ENCODE assay signal across 9 mouse cellular contexts in the genomic region with DNA sequence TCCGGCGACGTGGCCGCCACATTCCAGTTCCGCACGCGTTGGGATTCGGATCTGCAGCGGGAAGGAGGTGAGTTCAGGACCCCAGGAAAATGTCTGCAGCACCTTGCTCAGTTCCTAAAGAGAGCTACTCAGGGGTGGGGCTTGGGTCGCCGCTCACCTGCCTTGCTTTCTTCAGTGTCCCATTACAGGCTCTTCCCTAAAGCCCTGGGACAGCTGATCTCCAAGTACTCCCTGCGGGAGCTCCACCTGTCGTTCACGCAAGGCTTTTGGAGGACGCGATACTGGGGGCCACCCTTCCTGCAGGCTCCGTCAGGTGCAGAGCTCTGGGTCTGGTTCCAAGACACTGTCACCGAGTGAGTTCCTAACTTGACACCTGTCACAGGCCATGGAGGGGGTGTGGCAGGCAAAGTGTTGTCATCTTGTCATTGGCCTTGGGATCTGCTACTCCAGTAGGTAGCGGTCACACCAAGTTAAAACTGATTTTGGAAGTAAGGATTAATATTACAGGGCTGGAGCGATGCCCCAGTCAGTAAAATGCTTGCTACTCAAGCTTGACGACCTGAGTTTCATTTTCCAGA. TPM values are rescaled to one million over a fixed set of nuclear protein-coding genes. Genes with fewer than 3 reads are reported as not detected.
DNase-seq lines count a peak whose midpoint lies in the region; ATAC-seq and TF ChIP-seq lines count a peak whose summit lies in the region.
"Had no signal": no experiment of that assay in that cellular context is flagged by ENCODE, and none has a peak within 500 bp of the region (broad histone marks: within the 10 kb centered on the region; RNA-seq: fewer than 3 reads in every experiment).

No protein-coding gene starts in this region.

- H3K27me3 ChIP-seq in heart, adult 2 months (ENCODE audit: control insufficient read depth, insufficient read depth, low read length) = no peaks in the 10 kb centered on the region
- no peaks in the 10 kb centered on the region for H3K27me3 ChIP-seq in E14TG2a.4 (ENCODE audit: insufficient read depth, low read length)
- H3K27me3 ChIP-seq in erythroblast, embryonic 14.5 days (ENCODE audit: control insufficient read depth) = no peaks in the 10 kb centered on the region; the same call in 1 of the 2 replicates
- no peaks in the 10 kb centered on the region for H3K27me3 ChIP-seq in liver, embryonic 11.5 days (replicated peaks; ENCODE audit: control insufficient read depth, insufficient read depth, low read length)
- H3K27me3 ChIP-seq: Patski had no signal

- intact Hi-C loops in heart, adult 2 months (cut with DNase I) = loop anchor here (1.0 to 2.0 kb wide), 3 partner anchors 11 to 77 kb away; partner anchors contain the start of genes Dbndd2 and Gm20458

- peak overlapping the region; percentile 67 for H3K9ac ChIP-seq in heart, adult 2 months (ENCODE audit: low read depth, low read length)
- H3K9ac ChIP-seq in liver, embryonic 11.5 days (ENCODE audit: low read depth, low read length) = peak overlapping the region; percentile 70

- no peak for DNase-seq in heart, adult 2 months
- DNase-seq in heart, adult 8-10 months (ENCODE audit: low spot score) = no peak
- no peak for DNase-seq in liver, embryonic 11.5 days (ENCODE audit: low spot score)
- DNase-seq in thymus, postnatal 10 days (ENCODE audit: low spot score in 2 of 2) = peak; percentile 17 to 20
- no peak for DNase-seq in adrenal gland, adult (ENCODE audit: inconsistent age in 2 of 2, low spot score in 1 of 2)
- no peak for DNase-seq in right cerebral cortex, adult 18-20 months

- ATAC-seq in liver, embryonic 11.5 days (replicated peaks; ENCODE audit: low FRiP score) = peak; percentile 40

- H3K36me3 ChIP-seq in heart, adult 2 months (ENCODE audit: control insufficient read depth, insufficient read depth, low read length) = no peaks in the 10 kb centered on the region
- H3K36me3 ChIP-seq in E14TG2a.4 (ENCODE audit: insufficient read depth, low read length) = peaks cover 41% of the 10 kb centered on the region
- H3K36me3 ChIP-seq in erythroblast, embryonic 14.5 days (ENCODE audit: control insufficient read depth) = peaks cover 36% of the 10 kb centered on the region
- H3K36me3 ChIP-seq in liver, embryonic 11.5 days (ENCODE audit: control insufficient read depth, insufficient read depth, low read length) = peaks cover 19% of the 10 kb centered on the region

- peak overlapping the region; percentile 94 for H3K4me2 ChIP-seq in liver, embryonic 11.5 days

- peak overlapping the region; percentile 69 for H3K4me3 ChIP-seq in heart, adult 2 months
- peak overlapping the region; percentile 95 for H3K4me3 ChIP-seq in E14TG2a.4 (replicated peaks; ENCODE audit: low read length)
- H3K4me3 ChIP-seq in erythroblast, embryonic 14.5 days (replicated peaks) = peak overlapping the region; percentile 86
- H3K4me3 ChIP-seq in liver, embryonic 11.5 days (ENCODE audit: low read depth, low read length) = peak overlapping the region; percentile 82

- peaks cover 4% of the 10 kb centered on the region; the same call in 1 of the 2 replicates for H3K9me3 ChIP-seq in E14TG2a.4 (ENCODE audit: low read length)
- no peaks in the 10 kb centered on the region for H3K9me3 ChIP-seq in erythroblast, embryonic 14.5 days (ENCODE audit: control insufficient read depth, low read length)
- no peaks in the 10 kb centered on the region for H3K9me3 ChIP-seq in liver, embryonic 11.5 days (ENCODE audit: control insufficient read depth, low read length)

- no peak for TF ChIP-seq CTCF in heart, adult 2 months (IDR thresholded peaks at IDR 0.05)
- TF ChIP-seq CTCF in E14TG2a.4 (conservative IDR thresholded peaks at IDR 0.05; ENCODE audit: low read length) = no peak

- H3K4me1 ChIP-seq in heart, adult 2 months (ENCODE audit: control insufficient read depth, insufficient read depth, low read length) = peaks cover 2% of the 10 kb centered on the region
- peaks cover 33% of the 10 kb centered on the region for H3K4me1 ChIP-seq in E14TG2a.4 (replicated peaks; ENCODE audit: low read depth, low read length)
- peaks cover 24% of the 10 kb centered on the region for H3K4me1 ChIP-seq in erythroblast, embryonic 14.5 days (ENCODE audit: control insufficient read depth)
- peaks cover 11% of the 10 kb centered on the region for H3K4me1 ChIP-seq in liver, embryonic 11.5 days (replicated peaks; ENCODE audit: control insufficient read depth, insufficient read depth, low read length)

- no peaks in the 10 kb centered on the region for H3K79me2 ChIP-seq in heart, adult 2 months (replicated peaks; ENCODE audit: control insufficient read depth, insufficient read depth, low read length)

- TF ChIP-seq EP300 in heart, adult 2 months (IDR thresholded peaks at IDR 0.05; ENCODE audit: insufficient read depth, low read depth, low read length) = no peak

- no peak for TF ChIP-seq POLR2A in heart, adult 2 months (IDR thresholded peaks at IDR 0.05; ENCODE audit: insufficient read depth, low read depth, low read length)

- 4% methylated on average over 21 of the region's 21 CpGs for WGBS in heart, adult 2 months
- 6% methylated on average over 21 of the region's 21 CpGs for WGBS in liver, embryonic 11.5 days

- H3K27ac ChIP-seq in heart, adult 2 months = peak overlapping the region; percentile 93
- no peak overlapping the region for H3K27ac ChIP-seq in liver, embryonic 11.5 days (ENCODE audit: low read depth, low read length)

RNA-seq across cellular contexts. Expression of gene Pigt, which starts 0.5 kb away (rescaled TPM):
- total RNA-seq in heart, adult 2 months (2021) = 10 to 100 TPM; 31.3 to 31.5 TPM
- polyA plus RNA-seq in heart, adult 2 months (2012; rRNA removed) = 47.1 and 51.3 TPM in 2 replicates
- total RNA-seq in heart, adult 8-10 months (2022) = 10 to 100 TPM; 32.0 to 34.8 (median 33.9) TPM
- 12.7 and 13.8 TPM in 2 replicates for polyA plus RNA-seq in erythroblast, embryonic 14.5 days (2012)
- 52.1 and 58.7 TPM in 2 replicates for polyA plus RNA-seq in liver, embryonic 11.5 days (2014; fragmentation: Nextera tagmentation; extraction: Ambion mirVana)

RNA-seq across cellular contexts. Expression of gene Dbndd2, which starts 11.9 kb away (rescaled TPM):
- total RNA-seq in heart, adult 2 months (2021) = 10 to 100 TPM in 1 of 2 experiments, 1 to 10 TPM in 1; 8.0 to 10.3 TPM
- 17.9 and 31.9 TPM in 2 replicates for polyA plus RNA-seq in heart, adult 2 months (2012; rRNA removed)
- total RNA-seq in heart, adult 8-10 months (2022) = 10 to 100 TPM; 11.3 to 15.0 (median 12.6) TPM
- polyA plus RNA-seq in erythroblast, embryonic 14.5 days (2012) = 0.09 and 0.11 TPM in 2 replicates
- 2.1 TPM in 2 replicates for polyA plus RNA-seq in liver, embryonic 11.5 days (2014; fragmentation: Nextera tagmentation; extraction: Ambion mirVana)

RNA-seq across cellular contexts. Expression of gene Trp53tg5, which starts 24.3 kb away (rescaled TPM):
- total RNA-seq in heart, adult 2 months (2021) = not detected
- polyA plus RNA-seq in heart, adult 2 months (2012; rRNA removed) = not detected in 2 replicates
- not detected for total RNA-seq in heart, adult 8-10 months (2022)
- polyA plus RNA-seq in erythroblast, embryonic 14.5 days (2012) = not detected in 2 replicates
- polyA plus RNA-seq in liver, embryonic 11.5 days (2014; fragmentation: Nextera tagmentation; extraction: Ambion mirVana) = not detected in 2 replicates

RNA-seq across cellular contexts. Expression of gene Gm20458, which starts 37.0 kb away (rescaled TPM):
- 1 to 10 TPM; 8.0 to 9.2 TPM for total RNA-seq in heart, adult 2 months (2021)
- polyA plus RNA-seq in heart, adult 2 months (2012; rRNA removed) = 7.8 and 17.2 TPM in 2 replicates
- 1 to 10 TPM; 3.6 to 6.7 (median 5.5) TPM for total RNA-seq in heart, adult 8-10 months (2022)
- polyA plus RNA-seq in erythroblast, embryonic 14.5 days (2012) = not detected in 2 replicates
- polyA plus RNA-seq in liver, embryonic 11.5 days (2014; fragmentation: Nextera tagmentation; extraction: Ambion mirVana) = 4.4 and 7.4 TPM in 2 replicates

RNA-seq across cellular contexts. Expression of gene Sys1, which starts 41.0 kb away (rescaled TPM):
- 10 to 100 TPM; 21.1 to 26.4 TPM for total RNA-seq in heart, adult 2 months (2021)
- polyA plus RNA-seq in heart, adult 2 months (2012; rRNA removed) = 52.0 and 55.0 TPM in 2 replicates
- total RNA-seq in heart, adult 8-10 months (2022) = 10 to 100 TPM; 25.2 to 28.5 (median 25.8) TPM
- polyA plus RNA-seq in erythroblast, embryonic 14.5 days (2012) = 7.9 and 10.3 TPM in 2 replicates
- polyA plus RNA-seq in liver, embryonic 11.5 days (2014; fragmentation: Nextera tagmentation; extraction: Ambion mirVana) = 49.1 and 52.8 TPM in 2 replicates

Comparison
In these comparisons a context has a peak if more than half of its experiments do, and no peak if none do; other contexts are left out.
1. DNase-seq: peak in thymus, postnatal 10 days (2 of 2); none in heart, adult 2 months (0 of 2), heart, adult 8-10 months (single experiment), liver, embryonic 11.5 days (single experiment), adrenal gland, adult (0 of 2) and right cerebral cortex, adult 18-20 months (single experiment).
2. Peak in every context shown above with its lines, with median percentiles within 50 percentile points of each other: H3K4me3 ChIP-seq.